Mouse (Mus musculus) inflammation-experienced regulatory T-cells, adult 6 months (primary cell): Measurements from ENCODE around the gene Pgk2. TPM values are rescaled to one million over a fixed set of nuclear protein-coding genes. Genes with fewer than 3 reads are reported as not detected.
"Not testable (repeated sequence)": the region's sequence is repeated elsewhere in the genome, so short reads cannot be mapped to it uniquely, and the experiment has no call there.

Experiments
- ATAC-seq: one replicate; pipeline ENCODE4 v1.8.0; 2017
- polyA plus RNA-seq, 3 experiments: library from polyadenylated mRNA; unstranded; fragments of 100-300 nt; shearing (Covaris generic); gene quantifications; one replicate each; pipeline ENCODE4 v1.2.1; 2017

Pgk2 gene
- not detected for polyA plus RNA-seq

DNA sequence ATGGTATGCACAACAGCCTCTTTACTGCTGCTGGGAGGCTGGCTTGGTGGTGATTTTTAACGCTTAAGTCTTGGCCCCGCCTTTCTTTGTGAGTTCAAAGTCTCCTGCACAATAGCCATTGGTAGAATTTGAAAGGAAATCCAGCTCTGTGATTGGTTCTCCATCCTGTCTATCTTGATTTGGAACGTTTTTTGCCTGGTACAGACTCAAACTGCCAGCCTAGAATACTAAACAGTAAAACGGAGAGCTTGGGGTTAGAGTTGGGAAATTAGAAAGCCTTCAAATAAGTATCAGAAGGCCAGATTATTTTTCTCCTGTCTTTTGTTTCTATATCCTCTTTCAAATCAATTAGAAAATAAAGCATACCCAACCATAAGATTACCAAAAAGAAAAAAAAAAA, at the start of gene Pgk2:
Gene Pgk2 (minus strand): TSS at position 101 of the 400 bp plus-strand sequence.
- no peak for ATAC-seq

GRCm38 (mm10) chr17:40252487-40252886, 44.0 kb upstream of the Pgk2 start:
- ATAC-seq = no peak

DNA sequence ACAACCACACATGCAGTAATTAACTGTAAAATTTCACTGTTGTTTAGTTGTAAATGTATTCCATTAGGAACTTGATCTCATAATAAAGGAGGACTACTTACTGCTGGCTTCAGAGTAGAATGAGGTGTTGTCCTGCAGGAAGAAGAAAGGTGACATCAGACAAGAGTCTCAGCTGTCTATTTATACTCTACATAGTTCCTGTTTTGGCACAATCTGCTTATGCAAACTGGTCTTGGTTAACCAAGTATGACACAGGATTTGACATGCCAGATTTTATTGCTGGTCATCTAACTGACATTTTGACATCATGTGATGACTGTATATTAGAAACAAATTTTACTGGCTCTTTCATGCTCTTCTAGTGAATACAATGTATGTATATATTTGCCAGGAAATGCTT, 33.7 kb upstream of the Pgk2 start, which contains the start of gene Crisp3:
Gene Crisp3 (minus strand): TSS at position 154 of the 400 bp plus-strand sequence.
- ATAC-seq = no peak

DNA sequence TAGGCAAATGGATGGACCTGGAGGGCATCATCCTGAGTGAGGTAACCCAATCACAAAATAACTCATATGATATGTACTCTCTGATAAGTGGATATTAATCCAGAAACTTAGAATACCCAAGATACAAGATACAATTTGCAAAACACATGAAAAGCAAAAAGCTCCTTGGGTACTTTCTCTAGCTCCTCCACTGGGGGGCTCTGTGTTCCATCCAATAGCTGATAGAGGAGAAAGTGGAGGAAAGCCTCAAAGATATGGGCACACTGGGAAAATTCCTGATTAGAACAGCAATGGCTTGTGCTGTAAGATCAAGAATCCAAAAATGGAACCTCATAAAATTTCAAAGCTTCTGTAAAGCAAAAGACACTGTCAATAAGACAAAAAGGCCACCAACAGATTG, 6.6 kb downstream of the Pgk2 start:
- ATAC-seq = not testable (repeated sequence)

DNA sequence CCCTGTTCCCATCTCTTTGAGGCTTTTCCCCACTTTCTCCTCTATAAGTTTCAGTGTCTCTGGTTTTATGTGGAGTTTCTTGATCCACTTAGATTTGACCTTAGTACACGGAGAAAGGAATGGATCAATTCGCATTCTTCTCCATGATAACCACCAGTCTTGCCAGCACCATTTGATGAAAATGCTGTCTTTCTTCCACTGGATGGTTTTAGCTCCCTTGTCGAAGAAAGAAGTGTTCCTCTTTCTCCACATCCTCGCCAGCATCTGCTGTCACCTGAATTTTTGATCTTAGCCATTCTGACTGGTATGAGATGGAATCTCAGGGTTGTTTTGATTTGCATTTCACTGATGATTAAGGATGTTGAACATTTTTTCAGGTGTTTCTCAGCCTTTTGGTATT, 18.2 kb downstream of the Pgk2 start:
- not testable (repeated sequence) for ATAC-seq

DNA sequence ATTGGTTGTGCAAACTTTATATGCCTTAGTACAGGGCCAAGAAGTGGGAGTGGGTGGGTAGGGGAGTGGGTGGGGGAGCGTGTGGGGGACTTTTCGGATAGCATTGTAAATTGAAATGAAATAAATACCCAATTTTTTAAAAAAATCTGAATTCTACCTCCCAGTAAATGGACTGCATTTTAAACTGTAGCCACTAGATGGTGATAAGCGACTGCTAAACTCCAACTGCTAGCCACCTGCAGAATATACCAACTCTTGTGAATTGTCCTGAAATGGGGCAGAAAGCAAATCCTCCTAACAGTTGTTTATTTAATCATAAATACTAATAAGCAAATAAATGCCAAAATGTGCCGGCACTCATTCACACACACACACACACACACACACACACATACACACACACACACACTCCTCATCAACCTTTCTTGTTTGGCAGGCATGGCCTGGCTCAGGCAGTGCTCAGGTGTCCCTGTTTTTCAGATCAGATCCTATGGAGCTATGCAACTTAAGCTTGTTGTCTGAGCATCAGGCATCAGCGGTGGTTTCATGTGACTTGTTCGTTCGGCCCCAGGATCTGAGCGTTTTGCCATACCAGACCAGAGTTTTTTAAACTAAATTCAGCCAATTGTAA, 50.6 kb downstream of the Pgk2 start:
- ATAC-seq = not testable (repeated sequence)

Other genes with a start within 250 kb of the Pgk2 start
- gene AC192777.2, start 113.2 kb downstream of the Pgk2 start, polyA plus RNA-seq = not detected
- not detected for gene Crisp3, start 33.6 kb upstream of the Pgk2 start, polyA plus RNA-seq
- gene Crisp1, start 110.6 kb upstream of the Pgk2 start, polyA plus RNA-seq = not detected